Mouse (Mus musculus) layer of hippocampus, adult 11-12 months (tissue): Measurements from ENCODE around the gene Tex11.
"Not testable (repeated sequence)": the region's sequence is repeated elsewhere in the genome, so short reads cannot be mapped to it uniquely, and the experiment has no call there.

Experiments
- DNase-seq: peaks from one replicate; pipeline ENCODE4 v3.0.0; 2022; ENCODE audit warnings: low spot score

The Tex11 gene

DNA sequence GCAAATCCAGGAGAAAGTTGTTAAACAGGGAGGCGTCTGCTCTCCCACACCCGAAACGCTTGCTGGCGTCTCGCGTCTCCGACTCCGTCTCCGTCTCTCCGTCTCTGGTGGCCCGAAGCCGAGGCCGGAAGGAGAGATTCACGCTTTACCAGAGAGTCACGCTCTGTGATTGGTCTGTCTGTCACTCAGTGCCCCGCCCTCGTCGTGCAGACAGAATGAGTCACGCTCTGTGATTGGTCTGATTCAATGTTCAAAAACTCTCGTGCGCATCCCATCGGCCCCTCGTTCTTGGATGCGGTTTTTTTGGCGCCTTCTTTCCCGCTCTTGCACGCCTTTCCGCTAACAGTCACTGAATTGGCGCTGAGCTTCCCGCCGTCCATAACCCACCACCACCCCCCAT lies at the start of gene Tex11:
Gene Tex11 (minus strand): TSS at position 127 of the 400 bp plus-strand sequence.
- DNase-seq = no peak

DNA sequence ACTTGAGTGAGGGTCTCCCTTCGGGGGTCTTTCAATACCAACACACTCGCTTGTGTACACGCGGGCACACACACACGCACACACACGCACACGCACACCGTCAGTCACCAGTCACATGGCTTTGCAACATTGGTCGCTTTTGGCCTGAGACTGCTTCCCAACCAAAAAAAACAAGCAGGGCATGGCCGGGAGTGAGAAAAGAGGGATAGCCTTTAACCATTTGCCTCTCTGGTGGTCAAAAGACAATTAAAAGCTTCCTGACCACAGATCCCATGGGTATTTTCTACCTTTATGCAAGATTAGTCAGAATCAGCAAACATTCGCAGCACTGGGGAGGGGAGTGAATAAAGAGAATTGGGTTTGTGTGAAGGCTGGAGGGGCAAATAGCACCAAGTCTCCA lies 26.5 kb upstream of the Tex11 start, which contains the start of gene Slc7a3:
Gene Slc7a3 (minus strand): TSS at position 101 of the 400 bp plus-strand sequence.
- no peak for DNase-seq

DNA sequence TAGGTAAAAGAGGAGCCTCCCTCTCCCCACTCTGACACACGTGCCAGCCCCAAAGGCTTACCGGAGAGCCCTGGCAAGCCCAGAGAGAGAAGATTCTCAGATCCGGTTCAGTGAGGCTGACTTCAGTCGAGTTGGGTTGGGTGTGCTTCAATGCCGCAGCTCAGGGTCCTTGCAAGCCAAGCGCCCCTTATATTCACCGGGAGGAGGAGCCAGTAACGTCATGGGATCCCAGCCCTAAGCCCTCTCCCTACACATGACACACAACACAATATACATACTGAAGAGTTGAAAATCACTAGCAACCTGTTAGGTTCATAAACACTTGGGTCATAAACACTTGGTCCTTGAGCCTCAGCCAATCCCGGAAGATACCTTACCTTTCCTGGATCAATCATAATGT lies 25.7 kb upstream of the Tex11 start:
- not testable (repeated sequence) for DNase-seq

DNA sequence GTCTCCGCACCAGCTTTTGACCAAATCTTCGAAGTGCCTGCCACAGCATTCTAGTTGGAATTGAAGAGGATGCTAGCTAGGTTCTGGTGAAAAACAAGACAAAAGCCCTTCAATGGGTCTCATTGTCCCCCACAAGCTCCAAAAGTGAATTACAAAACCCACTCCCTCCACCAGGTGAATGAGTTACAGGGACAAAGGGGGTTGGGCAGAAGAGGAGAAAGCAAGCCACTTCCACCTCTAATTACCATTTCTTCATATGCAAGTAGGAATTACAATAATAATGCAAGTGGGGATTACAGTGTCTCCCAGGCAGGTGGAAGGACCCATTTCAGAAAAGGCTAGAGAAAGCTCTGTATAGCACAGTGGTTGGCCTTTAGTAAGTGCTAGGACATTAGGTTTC lies 24.7 kb upstream of the Tex11 start:
- no peak for DNase-seq

DNA sequence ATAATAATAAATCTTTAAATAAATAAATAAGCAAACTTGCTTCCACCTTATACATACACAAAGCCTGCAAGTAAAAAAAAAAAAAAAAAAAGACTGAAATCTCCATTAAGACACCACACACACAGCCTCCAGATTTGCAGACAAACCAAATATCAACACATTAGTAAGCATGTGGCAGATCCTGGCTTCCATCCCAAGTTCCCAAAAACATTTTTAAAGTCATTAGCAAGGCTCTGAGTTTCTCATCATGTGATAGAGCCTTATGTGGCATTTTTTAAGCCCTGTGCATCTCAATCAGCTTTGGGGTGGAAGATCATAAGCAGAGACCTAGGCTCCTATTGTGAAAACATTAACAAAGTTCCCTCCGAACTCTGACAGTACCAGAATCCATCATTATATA lies 5.8 kb upstream of the Tex11 start:
- DNase-seq = no peak

DNA sequence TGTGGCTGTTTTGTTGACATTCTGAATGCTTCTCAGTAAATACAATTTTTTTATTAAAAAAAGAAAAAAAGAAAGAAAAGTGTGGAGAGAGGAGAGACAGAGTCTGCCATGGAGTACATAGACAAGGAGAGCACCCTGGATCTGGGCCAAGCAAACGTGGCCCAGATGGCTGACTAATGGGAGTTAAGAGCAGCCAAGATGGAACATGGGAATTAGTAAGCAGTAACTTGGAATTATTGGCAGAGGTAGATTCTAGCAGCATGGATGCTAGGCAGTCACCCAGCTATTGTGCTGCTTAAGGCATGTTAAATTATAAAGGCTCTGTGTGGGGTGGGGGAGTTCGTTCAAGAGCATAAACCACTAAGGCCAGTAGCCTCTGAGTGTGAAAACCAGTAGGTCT lies 4.0 kb upstream of the Tex11 start:
- no peak for DNase-seq

DNA sequence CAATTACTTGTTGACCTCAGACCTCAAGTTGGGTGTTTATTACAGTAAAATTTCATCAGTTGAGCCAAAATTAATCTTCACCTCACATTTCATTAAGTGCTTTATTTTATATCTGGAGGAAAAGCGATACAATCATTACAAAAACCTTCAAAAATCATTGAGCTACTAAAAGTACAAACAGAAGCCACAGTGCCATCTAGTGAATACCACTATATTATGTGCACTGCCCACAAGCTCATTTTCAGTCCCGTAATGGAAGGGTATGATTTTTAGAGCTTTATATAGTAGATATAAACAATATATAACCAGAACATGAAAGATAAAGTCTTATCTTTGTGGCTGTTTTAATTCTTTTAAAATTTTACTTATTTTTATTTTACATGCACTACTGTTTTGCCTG lies 115.8 kb downstream of the Tex11 start:
- DNase-seq = peak; percentile 5

DNA sequence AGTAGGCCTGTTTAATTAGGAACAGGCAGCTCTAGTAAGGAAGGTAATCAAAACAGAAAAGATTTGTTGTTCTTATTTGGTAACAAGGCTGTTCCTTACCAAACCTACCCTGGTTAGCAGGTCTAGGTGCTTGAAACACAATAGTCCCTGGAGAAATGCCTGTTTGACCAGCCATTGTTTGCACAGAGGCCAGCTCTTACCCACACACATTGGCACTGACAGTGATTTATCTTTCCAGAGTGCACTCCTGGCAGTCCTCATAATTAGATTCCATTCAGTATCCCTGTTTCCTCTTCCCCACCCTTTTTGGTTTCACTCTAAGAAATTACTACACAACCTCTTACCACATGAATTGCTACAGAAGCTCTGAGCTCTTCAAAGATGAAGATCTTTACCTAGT lies 220.3 kb downstream of the Tex11 start:
- DNase-seq = no peak

DNA sequence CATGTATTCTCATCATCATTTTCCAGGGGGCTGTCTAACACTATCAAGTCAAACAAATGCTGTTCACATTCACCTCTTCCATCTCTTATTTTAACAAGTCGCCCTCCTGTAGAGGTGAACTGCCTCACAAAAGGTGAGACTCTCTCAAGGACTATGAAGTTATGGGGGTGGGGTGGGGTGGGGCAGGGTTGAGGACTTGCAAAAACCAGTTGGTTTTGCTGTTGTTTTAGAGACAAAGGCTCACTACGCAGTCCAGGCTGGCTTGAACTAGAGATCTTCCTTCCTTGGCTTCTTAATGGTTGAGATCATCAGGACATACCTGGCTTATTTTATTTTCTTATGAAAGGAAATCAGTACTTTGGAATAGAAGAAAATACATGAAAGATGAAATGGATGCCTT lies 226.7 kb downstream of the Tex11 start:
- no peak for DNase-seq

DNA sequence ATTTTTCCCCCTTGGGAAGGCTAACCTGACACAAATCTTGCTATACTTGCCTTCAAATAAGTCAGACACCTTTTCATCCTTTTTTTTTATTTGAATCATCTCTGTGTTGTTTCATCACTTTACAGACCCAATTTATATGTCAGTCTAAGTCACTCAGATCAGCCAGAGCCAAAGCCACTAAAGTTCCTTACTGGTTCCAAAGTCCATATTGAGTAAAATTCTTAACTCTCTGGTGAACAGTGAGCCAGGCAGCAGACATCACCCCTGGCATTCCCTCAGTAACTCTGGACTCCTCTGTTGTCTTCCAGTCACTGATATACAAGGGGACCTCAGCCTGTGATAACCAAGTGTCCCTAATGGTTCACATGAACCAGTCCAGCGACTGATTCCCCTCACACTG lies 233.9 kb downstream of the Tex11 start:
- DNase-seq = no peak

DNA sequence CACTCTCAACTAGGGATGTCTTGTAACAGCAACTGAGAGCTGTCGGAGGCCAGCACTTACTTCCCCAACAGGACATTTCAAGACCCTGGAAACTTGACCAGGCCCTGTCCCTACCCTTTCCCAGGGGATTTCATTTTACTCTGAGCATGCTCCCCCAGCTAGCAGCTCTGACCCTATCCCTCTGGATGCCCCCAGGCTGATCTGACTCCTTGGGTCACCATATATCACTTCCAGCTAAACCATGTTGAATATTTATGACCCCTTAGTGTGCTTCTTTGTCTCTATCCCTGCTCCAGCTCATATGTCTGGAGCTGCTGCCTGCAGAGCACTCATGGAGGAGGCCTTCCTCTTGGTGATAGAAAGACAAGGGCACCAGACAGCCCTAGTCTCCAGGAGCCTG lies 238.3 kb downstream of the Tex11 start:
- DNase-seq = no peak

DNA sequence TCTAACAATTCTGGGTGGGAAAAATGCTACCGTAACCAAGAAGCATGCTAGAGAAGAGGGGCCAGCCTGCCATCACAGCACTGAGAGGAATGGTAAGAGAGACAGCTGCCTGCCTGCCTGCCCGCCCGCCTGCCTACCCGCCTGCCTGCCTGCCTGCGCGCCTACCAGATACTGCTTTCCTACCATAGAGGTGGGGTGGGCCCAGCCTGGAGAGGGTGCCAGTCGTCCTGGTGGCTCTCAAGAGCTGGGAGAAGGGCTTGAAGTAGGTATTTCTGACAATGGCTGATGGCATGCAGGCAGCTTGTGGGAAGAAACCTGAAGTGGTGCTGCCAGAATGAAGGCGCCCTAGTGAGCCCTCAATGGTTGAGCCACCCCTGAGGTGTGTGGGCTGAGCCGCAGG lies 240.8 kb downstream of the Tex11 start:
- no peak for DNase-seq

DNA sequence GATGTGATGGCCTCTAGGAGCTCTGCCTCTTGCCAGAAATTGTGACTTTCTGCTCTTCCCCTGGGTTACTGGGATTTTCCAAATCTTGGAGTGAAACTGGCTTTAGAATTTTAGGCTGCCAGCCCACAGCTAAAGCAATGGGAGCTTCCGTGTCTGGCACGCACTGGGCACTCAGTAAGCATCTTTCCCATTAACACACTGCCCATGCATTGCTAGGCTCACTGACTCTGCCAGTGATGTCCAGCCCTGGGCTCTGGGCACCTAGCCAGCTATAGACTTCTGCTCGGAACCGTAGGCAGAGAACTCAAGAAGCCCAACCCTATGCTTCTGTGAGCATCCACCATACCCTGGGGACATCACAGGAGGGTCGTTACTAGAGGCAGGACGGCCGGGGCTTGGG lies 243.7 kb downstream of the Tex11 start:
- DNase-seq = peak; percentile 20

DNA sequence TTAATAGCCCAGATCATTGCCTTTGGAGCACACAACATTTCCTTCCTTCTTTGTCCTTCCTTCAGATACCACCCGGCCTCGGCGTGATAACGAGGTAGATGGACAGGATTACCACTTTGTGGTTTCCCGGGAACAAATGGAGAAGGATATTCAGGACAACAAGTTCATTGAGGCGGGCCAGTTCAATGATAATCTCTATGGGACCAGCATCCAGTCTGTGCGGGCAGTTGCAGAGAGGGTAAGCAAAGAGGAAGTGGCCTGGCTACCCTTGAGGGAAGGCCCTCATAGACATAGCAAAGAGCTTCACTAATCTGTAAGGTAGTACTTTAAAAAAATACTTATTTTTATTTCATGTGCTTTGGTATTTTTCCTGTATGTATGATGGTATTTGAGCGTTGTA lies 245.3 kb downstream of the Tex11 start:
- DNase-seq = no peak

DNA sequence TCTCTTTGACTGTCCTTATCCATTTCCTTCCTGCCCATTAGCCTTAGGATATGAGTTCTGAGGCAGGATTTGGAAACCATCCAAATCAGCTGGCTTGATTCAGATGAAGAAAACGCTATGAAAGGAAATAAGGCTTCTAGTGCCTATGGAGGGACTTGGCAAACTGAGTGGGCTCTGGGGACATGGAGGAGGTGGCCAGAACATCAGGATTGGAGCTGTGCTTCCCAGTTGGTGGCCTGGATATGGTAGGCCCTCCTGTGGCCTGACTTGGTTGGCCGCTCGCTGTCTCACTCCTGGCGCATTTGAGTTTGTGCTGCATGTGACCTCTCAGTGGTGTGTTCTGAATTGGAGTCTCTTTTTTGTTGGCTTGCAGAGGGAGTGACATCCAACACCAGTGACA lies 248.3 kb downstream of the Tex11 start:
- no peak for DNase-seq

DNA sequence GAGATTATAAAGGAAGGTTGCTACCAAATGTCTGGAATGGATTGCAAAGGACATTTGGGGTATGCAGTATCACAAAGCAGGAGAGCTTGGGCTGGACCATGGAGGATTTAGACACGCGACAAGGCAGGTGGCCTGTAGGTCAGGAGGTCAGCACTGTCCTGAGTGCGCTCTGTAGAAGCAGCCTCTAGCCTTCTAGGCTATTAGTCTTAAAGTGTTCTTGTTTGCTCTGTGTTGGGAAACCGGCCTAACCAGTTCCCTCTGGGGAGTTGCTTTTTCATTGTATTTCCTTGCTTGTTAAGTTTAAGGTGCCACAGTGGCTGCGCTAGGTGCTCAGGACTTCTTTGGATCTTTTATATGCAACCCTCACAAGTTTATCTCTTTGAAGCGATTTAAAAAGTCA lies 257.4 kb downstream of the Tex11 start:
- no peak for DNase-seq

DNA sequence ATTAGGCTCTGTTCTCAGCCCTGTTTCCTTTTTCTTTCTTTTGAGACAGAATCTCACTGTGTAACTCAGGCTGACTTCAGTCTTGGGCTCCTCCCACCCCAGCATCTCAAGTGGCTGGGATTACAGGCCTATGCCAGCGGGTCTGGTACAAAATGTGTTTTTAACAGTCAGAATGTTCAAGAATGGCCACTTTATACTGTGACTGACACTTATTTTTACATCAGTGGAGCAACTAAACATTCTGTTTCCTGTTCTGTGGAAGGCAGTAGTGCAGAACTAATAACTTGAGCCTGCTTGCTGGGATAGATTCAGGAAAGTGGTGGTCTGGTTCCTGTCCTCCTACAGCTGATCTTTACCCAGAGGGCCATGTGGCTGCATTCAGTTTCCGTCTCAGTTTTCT lies 258.8 kb downstream of the Tex11 start:
- no peak for DNase-seq

DNA sequence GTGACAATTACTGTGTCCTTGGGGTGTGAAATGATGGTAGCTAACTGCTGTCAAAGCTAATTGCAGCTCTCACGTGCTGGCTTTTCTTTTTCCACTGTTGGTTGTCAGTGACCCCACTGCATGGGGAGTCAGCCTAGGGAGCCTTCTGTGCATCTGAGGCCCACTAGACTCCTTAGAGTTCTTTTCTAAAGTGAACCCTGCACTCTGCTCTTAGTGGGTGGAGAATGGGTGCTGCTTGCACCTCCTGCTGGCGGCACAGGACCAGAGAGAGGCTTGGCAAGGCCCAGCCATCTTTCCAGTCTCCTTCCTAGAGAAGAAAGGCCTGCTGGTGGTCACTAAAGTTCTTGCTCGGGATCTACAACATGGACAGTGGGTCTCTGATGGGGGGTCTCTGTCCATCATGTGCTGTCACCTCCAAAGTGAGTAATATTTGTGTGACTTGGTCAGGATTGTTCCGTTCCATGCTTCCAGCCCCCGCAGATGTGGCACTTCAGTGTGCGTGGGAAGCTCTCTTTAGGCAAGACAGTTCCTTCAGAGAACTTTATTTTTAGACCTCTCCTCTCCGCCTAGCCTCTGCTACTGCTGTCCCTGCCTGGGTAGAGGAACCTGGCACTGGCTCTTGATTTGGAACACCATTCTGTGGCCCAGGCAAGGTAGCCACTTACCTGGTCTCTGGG lies 261.5 kb downstream of the Tex11 start:
- no peak for DNase-seq

DNA sequence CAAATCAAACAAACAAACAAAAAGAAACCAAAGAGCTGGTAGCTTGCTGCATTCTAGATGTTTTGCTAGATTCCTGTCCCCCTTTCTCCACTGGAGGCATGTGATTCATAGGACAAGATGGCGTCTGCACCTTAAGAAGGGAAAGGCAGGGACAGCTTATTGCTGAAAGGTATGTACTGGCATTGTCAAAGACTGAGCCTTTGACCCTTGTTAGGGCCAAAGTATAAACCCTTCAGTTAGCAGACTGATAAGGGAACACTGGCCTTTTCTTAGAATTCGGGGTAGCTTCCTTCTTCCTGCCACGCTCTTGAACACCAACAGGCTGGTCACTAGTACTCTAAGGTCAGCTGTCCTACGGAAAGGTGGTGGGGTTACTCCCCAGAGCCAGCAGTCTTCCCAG lies 262.1 kb downstream of the Tex11 start:
- DNase-seq = no peak

DNA sequence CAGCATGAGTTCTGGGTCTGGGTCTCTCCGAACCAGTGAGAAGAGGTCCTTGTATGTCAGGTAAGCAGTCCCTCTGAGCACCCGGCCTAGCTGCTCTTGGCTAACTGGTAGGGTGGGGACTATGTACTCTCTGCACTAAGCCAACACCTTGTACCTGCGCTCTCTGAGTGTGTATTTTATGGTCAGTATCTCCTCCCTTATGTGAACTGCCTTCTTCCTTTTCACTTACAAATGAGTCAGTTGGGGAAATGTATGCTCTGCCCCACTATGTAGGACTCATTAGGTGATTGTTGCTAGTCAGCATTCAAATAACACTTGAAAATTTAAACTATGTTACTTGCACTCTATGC lies 262.8 kb downstream of the Tex11 start:
- DNase-seq = no peak

DNA sequence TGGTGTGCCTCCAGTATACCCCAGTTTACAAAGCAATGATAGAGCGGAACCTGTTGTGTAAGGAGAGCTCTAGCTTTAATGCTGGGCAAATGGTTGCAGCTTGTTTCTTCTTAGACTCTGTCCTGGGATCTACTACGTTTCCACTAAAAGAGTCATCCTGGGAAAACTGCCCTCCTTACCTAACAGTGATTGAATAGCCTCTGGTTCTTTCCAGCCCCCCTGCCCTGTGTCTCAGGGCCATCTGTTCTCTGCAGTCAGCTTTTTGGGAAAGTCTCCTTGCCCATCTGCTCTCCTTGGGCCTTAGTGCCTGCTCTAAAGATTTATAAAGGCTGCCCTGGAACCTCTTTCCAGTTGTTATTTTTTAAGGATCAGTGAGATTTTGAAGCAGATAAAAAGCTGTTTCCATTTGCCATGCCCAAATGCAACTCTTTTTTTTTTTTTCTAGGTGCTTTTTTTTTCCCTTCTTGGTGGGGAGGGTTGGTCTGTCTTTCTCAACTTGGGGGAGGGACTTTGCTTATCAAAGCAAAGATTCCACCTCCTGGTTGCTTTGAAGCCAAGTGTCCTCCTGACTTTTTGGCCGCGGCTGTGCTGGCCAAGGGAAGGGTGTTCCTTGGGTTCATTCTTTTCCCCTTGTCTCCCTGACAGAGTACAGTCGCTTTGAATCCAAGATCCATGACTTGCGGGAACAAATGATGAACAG lies 263.3 kb downstream of the Tex11 start:
- no peak for DNase-seq

DNA sequence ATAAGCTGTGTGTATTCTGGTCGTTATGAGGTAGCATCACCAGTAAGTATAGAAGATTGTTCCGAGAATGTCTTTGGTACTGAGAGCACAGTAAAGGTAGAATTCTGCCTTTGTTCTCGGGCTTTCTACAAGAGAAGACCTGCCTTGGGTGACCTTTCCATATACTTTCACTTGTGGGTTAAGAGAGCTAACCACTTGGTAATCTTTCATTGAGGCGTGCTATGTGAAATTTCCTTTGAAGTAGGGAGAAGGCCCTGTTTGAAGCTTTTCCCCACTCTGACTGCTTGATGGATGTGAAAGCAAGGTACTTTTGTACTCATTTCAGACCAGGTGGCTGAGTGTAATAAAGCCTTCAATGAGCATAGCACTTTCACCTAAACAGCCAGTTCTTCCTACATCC lies 270.1 kb downstream of the Tex11 start:
- DNase-seq = no peak
